Mouse (Mus musculus) midbrain, embryonic 16.5 days (tissue): ENCODE results near the gene Spast. TPM values are rescaled to one million over a fixed set of nuclear protein-coding genes. Genes with fewer than 3 reads are reported as not detected.

Source experiments
- ATAC-seq: fragments of 200-750 bp; cut with Nextera tagmentation; 2 replicates; pipeline ENCODE4 v1.8.0; 2017; ENCODE audit warnings: moderate TSS enrichment
- H3K27ac ChIP-seq: fragments of 300-500 bp; sonication (generic); 2 replicates; pipeline ENCODE4 v1.5.1; 2014; ENCODE audit warnings: mild to moderate bottlenecking, low read length, mixed read lengths
- H3K27me3 ChIP-seq: fragments of 300-500 bp; sonication (generic); 2 replicates; pipeline ENCODE4 v1.6.1; 2014; ENCODE audit warnings: low read depth, low read length, mixed read lengths; ENCODE audit not compliant: control insufficient read depth, insufficient read depth
- H3K36me3 ChIP-seq: fragments of 300-500 bp; sonication (generic); 2 replicates; pipeline ENCODE4 v1.6.1; 2014; ENCODE audit warnings: mild to moderate bottlenecking, low read length, moderate library complexity, mixed read lengths; ENCODE audit not compliant: control insufficient read depth, insufficient read depth
- H3K4me1 ChIP-seq: fragments of 300-500 bp; sonication (generic); 2 replicates; pipeline ENCODE4 v1.6.1; 2014; ENCODE audit warnings: mild to moderate bottlenecking, low read length, mixed read lengths; ENCODE audit not compliant: control insufficient read depth, insufficient read depth
- H3K4me2 ChIP-seq: fragments of 300-500 bp; sonication (generic); 2 replicates; pipeline ENCODE4 v1.6.1; 2014; ENCODE audit warnings: mild to moderate bottlenecking, low read length, mixed read lengths
- H3K4me3 ChIP-seq: fragments of 300-500 bp; sonication (generic); 2 replicates; pipeline ENCODE4 v1.5.1; 2014; ENCODE audit warnings: low read depth, mild to moderate bottlenecking, low read length, moderate library complexity, mixed read lengths
- H3K9ac ChIP-seq: fragments of 300-500 bp; sonication (generic); 2 replicates; pipeline ENCODE4 v1.6.1; 2014; ENCODE audit warnings: low read depth, low read length, mixed read lengths
- H3K9me3 ChIP-seq: fragments of 300-500 bp; sonication (generic); replicated peaks from 2 replicates; pipeline ENCODE4 v1.6.1; 2014; ENCODE audit warnings: mild to moderate bottlenecking, low read length, mixed read lengths; ENCODE audit not compliant: control insufficient read depth, poor library complexity, severe bottlenecking
- WGBS: fragments of 180-500 bp; shearing (Covaris S2); extraction: QIAGEN DNeasy Blood & Tissue Kit; methylation state at CpG from one replicate; pipeline ENCODE4 v1.1.7; 2014; 5-methylcytosine and 5-hydroxymethylcytosine counted together
- polyA plus RNA-seq: library from polyadenylated mRNA; unstranded; fragments of >200 nt; fragmentation: Nextera tagmentation; extraction: Ambion mirVana; gene quantifications from 2 replicates; pipeline ENCODE4 v1.2.1, GENCODE M21; 2015

Spast gene
- polyA plus RNA-seq, 1 experiment from 2014 or later: 22.0 TPM

- Histone ChIP-seq H3K36me3 (peaks cover 4% of the 10 kb centered on the region; the same call in 1 of the 2 replicates), H3K9ac (no peak overlapping the region), H3K9me3 (no peaks in the 10 kb centered on the region), H3K27ac (no peak overlapping the region), H3K4me1 (no peaks in the 10 kb centered on the region), H3K4me2 (no peak overlapping the region), H3K4me3 (no peak overlapping the region), H3K27me3 (no peaks in the 10 kb centered on the region)
- 74% methylated on average over 13 of the region's 13 CpGs for WGBS
- ATAC-seq: no peak
These were observed 92.7 kb downstream of the Spast start for GRCm38 (mm10) chr17:74431481-74431880.

- ATAC-seq: no peak
- Histone ChIP-seq H3K27me3 (no peaks in the 10 kb centered on the region), H3K9ac (no peak overlapping the region), H3K4me3 (no peak overlapping the region), H3K4me2 (no peak overlapping the region), H3K27ac (no peak overlapping the region), H3K36me3 (no peaks in the 10 kb centered on the region), H3K9me3 (no peaks in the 10 kb centered on the region), H3K4me1 (no peaks in the 10 kb centered on the region)
- WGBS: 89% methylated on average over 5 of the region's 5 CpGs
These were observed 93.8 kb downstream of the Spast start for GRCm38 (mm10) chr17:74432631-74433030.

GRCm38 (mm10) chr17:74437762-74438161 lies 99.0 kb downstream of the Spast start:
- Histone ChIP-seq H3K4me2 (no peak overlapping the region), H3K9ac (no peak overlapping the region), H3K36me3 (no peaks in the 10 kb centered on the region), H3K9me3 (no peaks in the 10 kb centered on the region), H3K27me3 (no peaks in the 10 kb centered on the region), H3K27ac (no peak overlapping the region), H3K4me1 (no peaks in the 10 kb centered on the region), H3K4me3 (no peak overlapping the region)
- no peak for ATAC-seq
- WGBS: 89% methylated on average over 9 of the region's 9 CpGs

GRCm38 (mm10) chr17:74440486-74440885 lies 101.7 kb downstream of the Spast start:
- no peaks in the 10 kb centered on the region for H3K9me3 ChIP-seq
- no peak overlapping the region for H3K9ac ChIP-seq
- 79% methylated on average over 5 of the region's 5 CpGs for WGBS

More at GRCm38 (mm10) chr17:74440486-74440885, 101.7 kb downstream of the Spast start:
- Histone ChIP-seq H3K4me1 (no peaks in the 10 kb centered on the region), H3K36me3 (no peaks in the 10 kb centered on the region), H3K27me3 (no peaks in the 10 kb centered on the region), H3K27ac (no peak overlapping the region), H3K4me3 (no peak overlapping the region), H3K4me2 (no peak overlapping the region)
- no peak for ATAC-seq

Other genes starting within 250 kb of the Spast start
- 50.6 and 51.6 TPM in 2 replicates for gene Memo1, start 43.5 kb upstream of the Spast start, polyA plus RNA-seq
- gene Dpy30, start 15.0 kb upstream of the Spast start, polyA plus RNA-seq: 204 and 220 TPM in 2 replicates
- 30.4 and 30.9 TPM in 2 replicates for gene Slc30a6, start 56.6 kb downstream of the Spast start, polyA plus RNA-seq
- 0.27 and 0.33 TPM in 2 replicates for gene Nlrc4, start 120.2 kb downstream of the Spast start, polyA plus RNA-seq
- 45.8 and 53.0 TPM in 2 replicates for gene Yipf4, start 150.5 kb downstream of the Spast start, polyA plus RNA-seq
- gene Birc6, start 189.3 kb downstream of the Spast start, polyA plus RNA-seq: 85.9 and 91.5 TPM in 2 replicates